Mouse (Mus musculus) kidney, adult 2 months (tissue): Measurements from ENCODE around the gene Jmjd8.

Experiments used
- CTCF ChIP-seq: fragments of 200-500 bp; conservative IDR thresholded peaks from 2 replicates; pipeline ENCODE4 v1.5.1; 2011; ENCODE audit warnings: low read depth, mild to moderate bottlenecking, control low read depth, low read length, moderate library complexity, mixed read lengths; ENCODE audit not compliant: insufficient read depth, insufficient read length
- POLR2A ChIP-seq: fragments of 200-500 bp; IDR thresholded peaks from one replicate; pipeline ENCODE4 v1.6.1; 2011; ENCODE audit warnings: low read depth, low read length, control low read depth

DNA sequence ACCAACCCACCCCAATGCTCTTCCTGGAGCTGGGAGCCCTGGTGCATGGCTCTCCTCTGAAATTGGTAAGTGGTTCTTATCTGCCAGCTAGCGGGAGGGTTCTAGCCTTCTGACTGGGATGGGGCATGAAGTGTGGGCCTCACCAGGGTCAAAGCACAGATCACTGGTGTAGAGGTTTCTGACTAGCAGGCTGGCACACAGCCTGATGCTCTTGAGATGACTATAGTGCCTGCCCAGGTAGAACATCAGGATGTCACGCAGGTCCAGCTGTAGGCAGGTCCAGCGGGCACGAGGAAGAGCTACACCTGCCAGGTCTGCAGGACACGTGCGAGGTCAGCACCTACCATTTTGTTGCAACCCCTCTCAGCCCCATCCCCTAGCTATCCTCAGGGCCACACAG lies 31.6 kb downstream of the Jmjd8 start:
- TF ChIP-seq POLR2A: no peak
- no peak for TF ChIP-seq CTCF
